Mouse (Mus musculus) lung, postnatal 25 days (tissue): Measurements from ENCODE around the gene Cntn2.
A peak's percentile ranks its signal among the peaks of the same experiment; 100 is the strongest.

Experiments
- DNase-seq: peaks from one replicate; pipeline ENCODE4 v3.0.0; 2022; ENCODE audit warnings: low spot score

The Cntn2 gene

DNA sequence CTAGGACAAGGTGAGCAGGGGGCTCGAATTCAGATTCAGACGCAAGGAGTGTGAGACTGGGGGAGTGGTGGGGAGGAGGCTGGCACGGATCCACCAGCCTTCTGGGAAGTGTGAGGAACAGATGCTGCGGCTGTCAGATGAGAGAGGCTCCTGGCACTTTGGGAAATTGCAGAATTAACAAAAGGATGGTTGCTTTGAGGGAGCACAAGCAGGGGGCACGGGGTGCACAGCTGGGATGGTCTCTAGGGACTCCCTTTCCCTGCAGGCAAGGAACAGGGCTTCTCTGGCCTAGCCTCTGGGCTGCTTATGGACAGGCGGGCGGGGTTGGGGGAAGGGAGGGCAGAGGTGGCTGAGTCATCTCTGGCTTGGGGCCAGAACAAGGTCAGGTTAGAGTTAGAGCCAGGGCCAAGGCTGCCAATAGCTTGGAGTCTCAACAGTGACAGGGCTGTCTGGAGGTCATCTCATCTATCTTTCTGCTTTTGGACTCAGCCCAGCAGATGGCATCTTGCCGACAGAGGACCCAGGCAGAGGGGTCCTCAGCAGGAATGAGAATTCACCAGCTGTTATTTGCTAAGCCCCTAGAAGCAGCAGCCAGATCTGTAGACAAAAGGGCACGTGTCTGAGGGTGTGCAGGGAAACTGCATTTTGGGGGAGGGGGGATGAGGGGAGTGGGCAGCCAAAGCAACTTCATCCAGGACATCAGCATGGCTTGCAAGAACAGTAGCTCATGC lies 15.0 kb upstream of the Cntn2 start:
- DNase-seq: no peak

DNA sequence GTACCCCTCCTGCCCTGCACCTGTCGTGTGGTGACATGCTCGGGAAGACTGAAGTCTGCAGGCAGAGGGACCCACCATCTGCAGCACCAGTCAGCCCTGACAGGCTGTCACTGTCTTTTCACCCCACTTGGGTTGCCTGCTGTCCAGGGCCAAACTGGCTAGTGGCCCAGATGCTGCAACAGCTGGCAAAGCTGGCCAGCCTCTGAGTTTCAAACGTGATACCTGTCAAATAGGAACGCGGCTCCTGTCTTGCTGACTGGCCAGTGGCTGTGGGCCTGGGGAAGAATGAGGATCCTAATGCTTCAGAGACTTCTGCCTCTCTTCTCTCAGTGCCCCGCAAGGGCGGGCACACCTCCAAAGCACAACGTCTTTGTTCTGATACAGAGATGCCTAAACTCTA lies 733 bp upstream of the Cntn2 start:
- no peak for DNase-seq

DNA sequence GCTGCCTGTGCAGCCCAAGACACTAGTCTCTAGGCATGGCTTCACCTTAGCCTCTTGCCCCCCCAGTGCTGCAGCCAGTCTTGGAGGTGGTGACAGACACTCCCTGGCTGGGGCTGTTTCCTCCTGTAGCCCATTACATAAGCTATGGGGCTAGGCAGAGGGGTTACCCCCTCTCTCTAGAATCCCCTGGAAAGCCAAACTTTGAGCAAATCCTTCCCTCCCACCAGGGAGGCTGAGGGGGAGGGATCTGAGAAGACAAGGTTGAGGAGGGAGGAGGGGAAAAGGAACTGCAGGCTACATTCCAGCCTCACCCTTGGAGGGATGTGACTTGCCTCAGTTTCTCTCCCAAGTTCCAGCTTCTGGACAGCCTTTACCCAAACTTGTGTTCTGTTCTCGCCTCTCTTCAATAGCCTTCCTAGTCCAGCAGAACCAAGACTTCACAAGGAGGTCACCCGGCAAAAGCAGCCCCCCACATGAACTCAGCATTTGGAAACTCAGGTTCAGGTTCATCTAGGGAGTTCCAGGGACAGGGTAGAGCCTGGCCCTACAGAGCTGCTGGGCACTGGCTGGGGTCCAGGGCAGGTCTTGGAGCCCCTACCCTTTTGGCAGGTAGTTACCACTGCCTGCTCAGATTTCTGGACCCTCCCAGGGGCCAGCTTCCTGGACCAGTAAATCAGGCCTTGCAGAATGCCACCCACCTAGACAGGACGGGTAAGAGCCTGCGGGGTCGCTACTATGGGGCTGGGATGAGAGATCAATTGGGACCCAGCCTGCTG lies 1.0 kb downstream of the Cntn2 start:
- no peak for DNase-seq

DNA sequence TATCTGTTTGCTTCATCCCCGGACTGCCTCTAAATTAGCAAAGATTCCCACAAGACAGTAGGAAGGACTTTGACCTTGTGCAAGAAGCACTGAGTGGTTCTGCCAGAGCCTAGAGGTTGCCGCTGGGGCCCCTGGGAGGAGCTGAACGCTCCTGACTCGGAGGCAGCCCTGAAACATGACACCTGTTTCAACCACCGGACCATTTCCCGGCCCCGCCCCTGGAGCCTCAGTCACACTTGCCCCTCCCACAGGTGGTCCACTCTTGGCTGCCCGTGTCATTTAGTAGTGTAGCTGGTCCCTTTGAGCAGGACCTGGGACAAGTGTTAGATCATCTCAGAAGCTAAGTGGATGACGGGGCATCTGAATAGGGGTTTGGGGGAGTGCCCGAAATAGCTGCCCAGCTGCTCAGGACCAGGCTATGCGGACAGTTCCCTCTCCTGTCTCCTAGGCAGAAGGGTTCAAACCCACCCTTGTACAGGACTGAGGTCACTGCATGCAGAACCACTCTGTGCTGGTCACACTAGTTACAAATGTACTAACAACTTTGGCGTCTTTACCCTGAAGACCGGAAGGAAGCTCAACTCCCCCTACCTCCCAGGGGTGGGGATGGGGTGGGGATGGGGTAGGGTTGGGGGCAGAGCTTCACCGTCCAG lies 1.8 kb downstream of the Cntn2 start:
- DNase-seq: no peak

GRCm38 (mm10) chr1:132540701-132541100 lies 2.4 kb downstream of the Cntn2 start:
- no peak for DNase-seq

DNA sequence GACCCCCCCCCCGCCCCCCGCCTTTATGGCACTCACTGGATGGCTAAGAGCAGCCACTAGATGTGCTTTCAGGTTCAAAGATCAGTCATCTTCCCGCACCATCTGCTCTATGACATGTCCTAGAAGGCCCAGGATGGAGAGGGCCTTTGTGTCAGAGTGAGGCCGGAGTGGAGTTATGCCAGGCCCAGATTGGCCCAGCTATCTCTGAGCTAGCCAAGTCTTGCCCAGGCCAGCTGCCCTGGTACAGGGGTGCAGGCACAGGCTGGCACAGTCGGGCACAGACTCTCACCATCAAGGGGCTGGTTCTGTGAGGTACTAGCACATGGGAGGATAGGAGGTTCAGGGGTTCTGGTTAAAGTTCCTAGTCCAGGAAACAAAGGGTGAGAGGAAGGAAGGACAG lies 5.3 kb downstream of the Cntn2 start:
- DNase-seq: no peak

- no peak for DNase-seq
Measured at GRCm38 (mm10) chr1:132536416-132536815, 6.6 kb downstream of the Cntn2 start.

DNA sequence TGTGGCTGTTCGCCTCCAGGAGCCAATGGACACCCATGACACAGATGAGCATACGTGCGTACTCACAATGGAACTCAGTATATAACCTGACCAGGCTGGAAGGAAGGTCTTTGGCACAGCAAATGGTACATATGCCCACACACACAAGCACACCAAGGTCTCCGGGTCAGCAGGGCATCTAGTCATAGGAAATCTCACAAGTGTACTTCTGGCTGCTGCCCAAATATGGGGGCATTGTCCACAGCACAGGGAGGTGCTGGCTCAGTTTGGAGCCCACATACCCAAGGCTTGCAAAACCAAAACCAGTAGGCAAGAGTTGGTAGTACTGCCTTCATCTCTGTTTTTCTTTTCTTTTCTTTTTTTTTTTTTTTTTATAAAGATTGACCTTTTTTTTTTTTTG lies 7.5 kb downstream of the Cntn2 start:
- DNase-seq: no peak

GRCm38 (mm10) chr1:132533840-132534239 lies 9.2 kb downstream of the Cntn2 start:
- DNase-seq: no peak

DNA sequence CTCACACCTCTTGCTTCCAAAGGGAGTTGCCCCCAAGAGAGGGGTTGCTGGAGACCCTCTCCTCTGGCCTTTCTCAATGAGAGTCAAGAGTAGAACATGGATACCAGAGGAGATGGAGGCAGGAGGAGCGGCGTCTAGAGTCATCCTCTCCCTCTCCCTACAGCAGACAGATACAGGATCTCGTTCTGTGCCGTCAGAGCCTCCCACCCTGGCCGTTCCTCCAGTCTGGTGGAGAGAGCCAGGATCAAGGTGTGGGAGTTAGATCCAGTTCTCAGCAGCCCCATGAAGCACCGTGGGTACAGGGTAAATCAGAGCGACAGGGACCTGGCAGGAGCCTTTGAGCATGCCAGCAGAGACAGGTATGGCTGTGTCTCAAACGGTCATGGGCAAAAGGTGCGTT lies 10.5 kb downstream of the Cntn2 start:
- DNase-seq: no peak

DNA sequence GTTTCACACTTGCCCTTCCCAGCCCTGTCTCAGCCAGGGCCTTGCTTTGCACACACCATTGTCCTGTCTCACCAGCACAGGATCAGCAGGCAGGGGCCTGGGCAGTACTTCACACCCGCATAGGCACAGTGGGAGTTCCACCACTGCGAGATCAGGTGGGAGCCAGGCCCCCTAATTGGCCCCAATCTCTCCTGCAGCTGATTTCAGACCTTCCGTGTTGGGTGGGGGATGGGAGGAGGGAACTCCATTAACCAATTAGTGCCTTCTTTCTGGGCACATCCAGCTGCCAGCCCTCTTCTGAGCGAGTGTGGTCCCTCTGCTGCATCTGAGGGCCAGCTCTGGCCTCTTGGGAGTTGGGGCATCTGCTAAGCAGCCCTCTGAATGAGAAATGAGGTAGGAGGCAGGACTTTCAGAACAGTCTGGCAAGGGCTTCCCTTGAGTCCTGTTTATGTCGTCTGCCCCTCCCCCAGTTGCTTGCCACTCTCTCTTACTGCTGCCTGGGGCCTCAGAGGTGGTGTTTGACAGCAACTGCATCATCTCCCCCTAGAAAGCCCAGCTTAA lies 12.3 kb downstream of the Cntn2 start:
- DNase-seq: no peak

- DNase-seq: no peak
Measured at GRCm38 (mm10) chr1:132528647-132529334, 14.3 kb downstream of the Cntn2 start.

GRCm38 (mm10) chr1:132528071-132528470 lies 15.0 kb downstream of the Cntn2 start:
- DNase-seq: no peak

DNA sequence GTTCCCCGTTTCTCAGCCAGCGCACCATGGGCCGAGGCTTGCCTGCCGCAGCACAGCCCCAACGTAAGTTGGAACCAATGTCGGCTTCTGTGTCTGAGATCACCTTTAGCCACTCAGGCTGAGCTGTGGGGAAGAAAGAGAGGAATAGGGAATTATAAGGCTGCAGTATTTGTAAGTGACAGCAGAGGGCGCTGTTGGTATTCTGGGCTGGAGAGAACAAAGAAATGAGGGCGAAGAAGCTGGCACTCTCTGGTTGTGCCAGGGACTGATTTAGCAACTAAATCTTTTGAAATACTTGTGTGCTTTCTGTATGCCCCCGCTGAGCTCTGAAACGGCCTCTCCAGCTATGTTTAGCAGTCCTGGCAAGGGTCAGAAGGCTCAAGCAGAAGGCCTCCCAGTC lies 17.2 kb downstream of the Cntn2 start:
- DNase-seq: peak; percentile 47

DNA sequence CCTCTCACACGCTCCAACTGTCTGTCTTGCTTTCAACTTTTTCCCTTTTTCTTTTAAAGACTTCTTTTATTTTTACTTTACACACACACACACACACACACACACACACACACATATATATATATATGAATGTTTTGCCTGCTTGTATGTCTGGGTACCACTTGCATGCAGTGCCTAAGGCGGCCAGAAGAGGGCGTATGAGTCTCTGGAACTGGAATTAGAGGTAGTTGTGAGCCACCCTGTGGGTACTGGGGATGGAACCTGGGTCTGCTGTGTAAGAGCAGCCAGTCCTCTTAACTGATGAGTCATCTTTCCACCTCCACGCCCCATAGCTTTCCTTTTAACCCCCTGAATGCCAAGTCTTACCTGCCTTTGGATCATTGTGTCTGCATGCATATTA lies 19.1 kb downstream of the Cntn2 start:
- DNase-seq: no peak

- no peak for DNase-seq
Measured at GRCm38 (mm10) chr1:132523048-132523447, 20.0 kb downstream of the Cntn2 start.

GRCm38 (mm10) chr1:132520764-132521163 lies 22.3 kb downstream of the Cntn2 start:
- peak; percentile 63 for DNase-seq

GRCm38 (mm10) chr1:132519734-132520133 lies 23.3 kb downstream of the Cntn2 start:
- DNase-seq: no peak

DNA sequence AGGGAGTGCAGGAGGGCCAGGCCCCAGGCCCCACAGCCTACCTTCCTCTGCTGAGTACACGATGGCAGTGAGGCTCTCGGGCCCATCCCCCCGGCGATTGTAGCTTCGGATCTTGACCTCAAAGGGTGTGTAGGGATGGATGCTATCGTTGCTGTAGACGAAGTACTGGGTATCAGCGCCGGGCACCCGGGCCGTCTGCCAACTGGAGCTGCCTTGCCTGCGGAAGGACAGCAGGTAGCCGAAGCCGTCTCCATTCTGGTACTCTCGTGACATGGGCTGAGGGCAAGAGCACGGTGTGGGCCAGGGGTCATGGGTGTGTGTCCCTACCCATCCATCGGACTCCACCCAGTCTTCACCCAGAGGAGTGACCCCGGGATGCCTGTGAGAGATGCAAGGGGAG lies 24.4 kb downstream of the Cntn2 start:
- DNase-seq: no peak

DNA sequence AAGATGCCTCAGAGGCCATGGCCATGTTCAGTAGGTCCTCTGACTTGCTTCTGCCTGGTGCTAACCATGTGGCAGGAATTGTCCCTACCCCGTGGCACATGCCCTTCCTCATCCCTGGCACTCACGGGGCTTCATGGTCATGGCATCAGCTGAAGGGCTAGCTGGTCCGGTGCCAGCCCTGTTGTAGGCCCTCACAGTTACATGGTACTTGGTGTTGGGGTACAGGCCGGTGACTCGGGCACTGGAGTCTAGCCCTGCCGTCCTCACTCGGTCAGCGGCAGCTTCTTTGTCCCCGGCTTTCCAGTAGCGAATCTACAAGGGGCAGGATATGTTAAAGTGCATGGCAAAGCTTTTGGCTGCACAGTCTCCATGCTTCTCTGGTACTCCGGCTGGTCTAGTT lies 26.3 kb downstream of the Cntn2 start:
- no peak for DNase-seq

GRCm38 (mm10) chr1:132515339-132515738 lies 27.7 kb downstream of the Cntn2 start:
- no peak for DNase-seq

DNA sequence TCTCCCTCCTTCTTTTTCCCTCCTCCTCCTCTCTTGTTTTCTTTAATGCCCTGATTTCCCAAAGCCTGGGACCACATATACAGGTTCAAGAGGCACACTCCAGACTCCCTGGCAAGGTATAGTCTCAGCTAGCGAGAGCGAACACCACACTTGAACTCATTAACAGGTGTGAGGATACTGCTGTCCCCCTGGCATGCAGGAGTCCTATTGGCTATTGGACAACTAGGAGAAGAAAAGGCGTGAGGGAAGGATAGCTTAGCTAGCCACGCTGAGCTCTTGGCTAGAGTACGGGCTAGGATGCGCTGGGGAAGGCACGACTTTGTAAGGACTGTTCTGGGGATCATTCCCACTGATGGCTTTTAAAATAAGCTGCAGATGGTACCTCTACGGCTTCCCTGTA lies 30.9 kb downstream of the Cntn2 start:
- no peak for DNase-seq
